Mouse (Mus musculus): ENCODE measurements around the gene Cd3eap. TPM values are rescaled to one million over a fixed set of nuclear protein-coding genes. Genes with fewer than 3 reads are reported as not detected.
A peak's percentile ranks its signal among the peaks of the same experiment; 100 is the strongest.

The Cd3eap gene
- polyA plus RNA-seq (2012; rRNA removed): 2.8 and 3.2 TPM in 2 replicates

- H3K4me3 ChIP-seq (ENCODE audit: control insufficient read depth, low read depth, low read length): peak within 1 kb of the TSS; percentile 89
- H3K4me1 ChIP-seq (ENCODE audit: control insufficient read depth, insufficient read depth, low read length): peaks cover 44% of the 10 kb centered on the region
- no peaks in the 10 kb centered on the region; the same call in 1 of the 2 replicates for H3K36me3 ChIP-seq (ENCODE audit: control insufficient read depth, insufficient read depth, low read length)
- TF ChIP-seq POLR2A (IDR thresholded peaks at IDR 0.05; ENCODE audit: control insufficient read depth, low read depth, low read length) (peak; percentile 69; the same call in 1 of the 2 replicates), CTCF (IDR thresholded peaks at IDR 0.05; ENCODE audit: control insufficient read depth, insufficient read depth, insufficient replicate concordance, low read depth, low read length) (no peak)
- no peaks in the 10 kb centered on the region for H3K27me3 ChIP-seq (ENCODE audit: control insufficient read depth, insufficient read depth, low read length)
- peak within 1 kb of the TSS; percentile 86 for H3K27ac ChIP-seq (ENCODE audit: control insufficient read depth, insufficient read depth, low read depth, low read length)
Observed at GRCm38 (mm10) chr7:19359299-19359891, at the start of gene Cd3eap, which contains the start of gene Ppp1r13l. TSS of gene Cd3eap (minus strand) at chr7:19359483. TSS of gene Ppp1r13l (plus strand) at chr7:19359749.

GRCm38 (mm10) chr7:19405417-19405816 lies 46.1 kb upstream of the Cd3eap start:
- Histone ChIP-seq H3K27me3 (ENCODE audit: control insufficient read depth, insufficient read depth, low read length) (no peaks in the 10 kb centered on the region), H3K36me3 (ENCODE audit: control insufficient read depth, insufficient read depth, low read length) (no peaks in the 10 kb centered on the region), H3K4me1 (ENCODE audit: control insufficient read depth, insufficient read depth, low read length) (peaks cover 4% of the 10 kb centered on the region), H3K4me3 (ENCODE audit: control insufficient read depth, low read depth, low read length) (peak overlapping the region; percentile 4), H3K27ac (ENCODE audit: control insufficient read depth, insufficient read depth, low read depth, low read length) (no peak overlapping the region)
- TF ChIP-seq POLR2A (IDR thresholded peaks at IDR 0.05; ENCODE audit: control insufficient read depth, low read depth, low read length): no peak
- peak; percentile 98 for TF ChIP-seq CTCF (IDR thresholded peaks at IDR 0.05; ENCODE audit: control insufficient read depth, insufficient read depth, insufficient replicate concordance, low read depth, low read length)

- H3K27ac ChIP-seq (ENCODE audit: control insufficient read depth, insufficient read depth, low read depth, low read length): no peak within 1 kb of the TSS
- no peak for TF ChIP-seq POLR2A (IDR thresholded peaks at IDR 0.05; ENCODE audit: control insufficient read depth, low read depth, low read length)
- TF ChIP-seq CTCF (IDR thresholded peaks at IDR 0.05; ENCODE audit: control insufficient read depth, insufficient read depth, insufficient replicate concordance, low read depth, low read length): no peak
- peaks cover 7% of the 10 kb centered on the region for H3K4me1 ChIP-seq (ENCODE audit: control insufficient read depth, insufficient read depth, low read length)
- no peaks in the 10 kb centered on the region for H3K36me3 ChIP-seq (ENCODE audit: control insufficient read depth, insufficient read depth, low read length)
- H3K27me3 ChIP-seq (ENCODE audit: control insufficient read depth, insufficient read depth, low read length): no peaks in the 10 kb centered on the region
- peak within 1 kb of the TSS; percentile 85 for H3K4me3 ChIP-seq (ENCODE audit: control insufficient read depth, low read depth, low read length)
Observed at GRCm38 (mm10) chr7:19404476-19404875, 45.2 kb upstream of the Cd3eap start, which contains the start of gene Ckm. TSS of gene Ckm (plus strand) at chr7:19404776.

GRCm38 (mm10) chr7:19403731-19404296 lies 44.5 kb upstream of the Cd3eap start, which contains the start of gene Klc3:
TSS of gene Klc3 (minus strand) at chr7:19404104.
- Histone ChIP-seq H3K36me3 (ENCODE audit: control insufficient read depth, insufficient read depth, low read length) (no peaks in the 10 kb centered on the region), H3K4me3 (ENCODE audit: control insufficient read depth, low read depth, low read length) (peak within 1 kb of the TSS; percentile 85), H3K27ac (ENCODE audit: control insufficient read depth, insufficient read depth, low read depth, low read length) (no peak within 1 kb of the TSS), H3K4me1 (ENCODE audit: control insufficient read depth, insufficient read depth, low read length) (peaks cover 12% of the 10 kb centered on the region), H3K27me3 (ENCODE audit: control insufficient read depth, insufficient read depth, low read length) (no peaks in the 10 kb centered on the region)
- no peak for TF ChIP-seq CTCF (IDR thresholded peaks at IDR 0.05; ENCODE audit: control insufficient read depth, insufficient read depth, insufficient replicate concordance, low read depth, low read length)

GRCm38 (mm10) chr7:19402535-19403112 lies 43.3 kb upstream of the Cd3eap start:
- peaks cover 12% of the 10 kb centered on the region for H3K4me1 ChIP-seq (ENCODE audit: control insufficient read depth, insufficient read depth, low read length)
- peak overlapping the region; percentile 64 for H3K4me3 ChIP-seq (ENCODE audit: control insufficient read depth, low read depth, low read length)
- TF ChIP-seq POLR2A (IDR thresholded peaks at IDR 0.05; ENCODE audit: control insufficient read depth, low read depth, low read length): no peak; the same call in 1 of the 2 replicates
- no peak for TF ChIP-seq CTCF (IDR thresholded peaks at IDR 0.05; ENCODE audit: control insufficient read depth, insufficient read depth, insufficient replicate concordance, low read depth, low read length)
- no peaks in the 10 kb centered on the region for H3K36me3 ChIP-seq (ENCODE audit: control insufficient read depth, insufficient read depth, low read length)
- H3K27me3 ChIP-seq (ENCODE audit: control insufficient read depth, insufficient read depth, low read length): no peaks in the 10 kb centered on the region
- H3K27ac ChIP-seq (ENCODE audit: control insufficient read depth, insufficient read depth, low read depth, low read length): no peak overlapping the region

GRCm38 (mm10) chr7:19400946-19401345 lies 41.7 kb upstream of the Cd3eap start:
- H3K27me3 ChIP-seq (ENCODE audit: control insufficient read depth, insufficient read depth, low read length): no peaks in the 10 kb centered on the region
- peaks cover 12% of the 10 kb centered on the region for H3K4me1 ChIP-seq (ENCODE audit: control insufficient read depth, insufficient read depth, low read length)
- TF ChIP-seq POLR2A (IDR thresholded peaks at IDR 0.05; ENCODE audit: control insufficient read depth, low read depth, low read length) (no peak), CTCF (IDR thresholded peaks at IDR 0.05; ENCODE audit: control insufficient read depth, insufficient read depth, insufficient replicate concordance, low read depth, low read length) (peak; percentile 61; the same call in 1 of the 2 replicates)

More at GRCm38 (mm10) chr7:19400946-19401345, 41.7 kb upstream of the Cd3eap start:
- no peak overlapping the region for H3K27ac ChIP-seq (ENCODE audit: control insufficient read depth, insufficient read depth, low read depth, low read length)
- no peaks in the 10 kb centered on the region for H3K36me3 ChIP-seq (ENCODE audit: control insufficient read depth, insufficient read depth, low read length)
- H3K4me3 ChIP-seq (ENCODE audit: control insufficient read depth, low read depth, low read length): peak overlapping the region; percentile 20; the same call in 1 of the 2 replicates

Measured in testis, adult 2 months (tissue).